Mouse (Mus musculus): ENCODE data around the gene Ccl17.

DNA sequence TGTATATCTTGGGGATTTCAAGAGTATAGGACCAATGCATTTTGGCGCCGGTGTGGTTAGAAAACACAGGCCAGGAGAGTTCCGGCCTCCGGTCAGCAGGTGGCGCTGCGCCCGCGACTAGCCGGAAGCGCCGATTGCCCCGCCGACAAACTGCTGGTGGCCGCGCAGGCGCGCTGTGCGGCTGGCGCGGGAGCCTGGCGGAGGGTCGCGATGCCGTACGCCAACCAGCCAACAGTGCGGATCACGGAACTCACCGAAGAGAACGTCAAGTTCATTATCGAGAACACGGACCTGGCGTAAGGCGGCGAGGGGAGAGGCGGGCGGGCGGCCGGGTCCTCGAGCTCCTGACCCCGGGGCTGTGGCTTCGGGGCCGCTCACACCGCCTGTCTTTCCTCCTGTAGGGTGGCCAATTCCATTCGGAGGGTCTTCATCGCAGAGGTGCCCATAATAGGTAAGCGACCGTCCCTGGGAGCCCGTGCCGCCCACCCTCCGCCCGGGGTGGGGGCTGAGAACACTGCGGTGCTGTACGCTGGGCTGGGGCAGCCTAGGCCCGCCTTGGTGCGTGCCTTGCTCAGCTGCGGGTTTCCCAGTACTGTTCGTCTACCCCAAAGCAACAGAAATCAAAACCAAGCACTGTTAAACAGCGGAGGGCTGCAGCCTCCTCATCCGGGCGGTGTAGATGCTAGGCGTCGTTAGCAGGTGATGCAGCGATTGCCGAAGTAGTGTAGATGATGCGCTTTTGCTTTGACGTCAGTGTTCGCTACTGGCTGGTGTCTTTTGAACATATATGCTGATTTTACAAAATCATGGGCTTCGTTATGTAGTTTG, 47.3 kb downstream of the Ccl17 start, which contains the start of gene Polr2c:
- TF ChIP-seq CTCF (IDR thresholded peaks at IDR 0.05; ENCODE audit: borderline replicate concordance, insufficient read depth, low read depth, low read length) (peak; percentile 72), POLR2A (IDR thresholded peaks at IDR 0.05; ENCODE audit: borderline replicate concordance, insufficient read depth, low read length) (peak; percentile 82; the same call in 1 of the 2 replicates)
